Mouse (Mus musculus) forebrain, postnatal 0 days (tissue): ENCODE results near the gene Ahnak. TPM values are rescaled to one million over a fixed set of nuclear protein-coding genes. Genes with fewer than 3 reads are reported as not detected.

ENCODE experiments used
- ATAC-seq: fragments of 200-750 bp; cut with Nextera tagmentation; 2 replicates; pipeline ENCODE4 v1.8.0; 2017; ENCODE audit warnings: mild to moderate bottlenecking, moderate library complexity
- DNase-seq: peaks from one replicate; pipeline ENCODE4 v3.0.0-alpha.2; 2015
- H3K27ac ChIP-seq: fragments of 300-500 bp; sonication (generic); 2 replicates; pipeline ENCODE4 v1.5.1; 2014; ENCODE audit warnings: low read depth, mild to moderate bottlenecking, antibody characterized with exemption, low read length, moderate library complexity, mixed read lengths
- H3K27me3 ChIP-seq: fragments of 300-500 bp; sonication (generic); 2 replicates; pipeline ENCODE4 v1.6.1; 2014; ENCODE audit warnings: mild to moderate bottlenecking, low read length, mixed read lengths; ENCODE audit not compliant: insufficient read depth
- H3K36me3 ChIP-seq: fragments of 300-500 bp; sonication (generic); 2 replicates; pipeline ENCODE4 v1.6.1; 2014; ENCODE audit warnings: mild to moderate bottlenecking, moderate library complexity; ENCODE audit not compliant: insufficient read depth
- H3K4me1 ChIP-seq: fragments of 300-500 bp; sonication (generic); 2 replicates; pipeline ENCODE4 v1.6.1; 2014; ENCODE audit warnings: antibody characterized with exemption; ENCODE audit not compliant: insufficient read depth
- H3K4me2 ChIP-seq: fragments of 300-500 bp; sonication (generic); 2 replicates; pipeline ENCODE4 v1.6.1; 2014; ENCODE audit warnings: low read depth, mild to moderate bottlenecking, moderate library complexity
- H3K4me3 ChIP-seq: fragments of 300-500 bp; sonication (generic); 2 replicates; pipeline ENCODE4 v1.5.1; 2014; ENCODE audit warnings: low read depth, low read length, mixed read lengths
- H3K9ac ChIP-seq: fragments of 300-500 bp; sonication (generic); 2 replicates; pipeline ENCODE4 v1.6.1; 2014; ENCODE audit warnings: mild to moderate bottlenecking
- H3K9me3 ChIP-seq: fragments of 300-500 bp; sonication (generic); 2 replicates; pipeline ENCODE4 v1.6.1; 2016; ENCODE audit warnings: low read length
- CTCF ChIP-seq: sonication (generic); IDR thresholded peaks from 2 replicates; pipeline ENCODE4 v1.5.1; 2016; ENCODE audit warnings: antibody characterized with exemption, control low read depth, low read depth
- WGBS: fragments of 180-500 bp; shearing (Covaris S2); extraction: QIAGEN DNeasy Blood & Tissue Kit; methylation state at CpG from one replicate; pipeline ENCODE4 v1.1.7; 2014; 5-methylcytosine and 5-hydroxymethylcytosine counted together
- polyA plus RNA-seq: library from polyadenylated mRNA; unstranded; fragments of >200 nt; fragmentation: Nextera tagmentation; extraction: Ambion mirVana; gene quantifications from 2 replicates; pipeline ENCODE4 v1.2.1, GENCODE M21; 2015
- total RNA-seq: library from RNA; depleted of rRNA; stranded (reverse); fragments of >200 nt; gene quantifications from 2 replicates; pipeline ENCODE4 v1.2.3, GENCODE M21; 2014

Ahnak gene
- total and polyA plus RNA-seq, 2 experiments from 2014 or later: 3.2 to 17.9 TPM

DNA sequence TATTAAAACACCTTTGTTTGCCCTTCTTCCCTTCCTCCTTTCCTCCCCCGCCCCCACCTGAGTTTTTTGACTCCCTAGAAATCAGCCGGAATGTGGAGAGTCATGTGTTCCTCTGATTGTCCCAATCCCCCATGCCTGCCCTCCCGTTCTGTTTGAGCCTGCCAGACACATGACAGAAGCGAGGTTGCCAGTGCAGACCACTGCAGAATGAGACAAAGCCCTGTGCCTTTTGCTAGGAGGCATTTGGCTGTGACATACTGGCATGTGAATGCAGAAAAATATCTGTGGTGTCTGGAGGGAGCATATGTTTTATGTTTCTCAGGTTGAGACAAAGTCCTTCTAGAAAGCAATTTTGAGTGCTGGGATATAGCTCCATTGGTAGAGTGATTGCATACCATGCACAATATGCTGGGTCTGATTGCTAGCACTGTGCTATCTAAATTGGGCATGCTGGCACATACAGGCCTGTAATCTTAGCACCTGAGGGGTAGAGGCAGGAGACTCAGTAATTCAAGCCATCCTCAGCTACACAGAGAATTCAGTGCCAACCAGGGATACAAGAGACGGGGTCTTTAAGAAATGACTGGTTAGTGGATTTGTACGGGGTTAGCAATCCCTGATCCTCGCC lies 43.5 kb downstream of the Ahnak start:
- peak; percentile 70 for ATAC-seq
- H3K4me1 ChIP-seq: no peaks in the 10 kb centered on the region
- H3K9ac ChIP-seq: no peak overlapping the region
- TF ChIP-seq CTCF: no peak
- peak; percentile 16 for DNase-seq
- H3K4me2 ChIP-seq: no peak overlapping the region
- H3K9me3 ChIP-seq: no peaks in the 10 kb centered on the region
- no peaks in the 10 kb centered on the region for H3K27me3 ChIP-seq
- 43% methylated on average over 7 of the region's 7 CpGs for WGBS
- H3K36me3 ChIP-seq: no peaks in the 10 kb centered on the region
- H3K4me3 ChIP-seq: no peak overlapping the region
- H3K27ac ChIP-seq: no peak overlapping the region

DNA sequence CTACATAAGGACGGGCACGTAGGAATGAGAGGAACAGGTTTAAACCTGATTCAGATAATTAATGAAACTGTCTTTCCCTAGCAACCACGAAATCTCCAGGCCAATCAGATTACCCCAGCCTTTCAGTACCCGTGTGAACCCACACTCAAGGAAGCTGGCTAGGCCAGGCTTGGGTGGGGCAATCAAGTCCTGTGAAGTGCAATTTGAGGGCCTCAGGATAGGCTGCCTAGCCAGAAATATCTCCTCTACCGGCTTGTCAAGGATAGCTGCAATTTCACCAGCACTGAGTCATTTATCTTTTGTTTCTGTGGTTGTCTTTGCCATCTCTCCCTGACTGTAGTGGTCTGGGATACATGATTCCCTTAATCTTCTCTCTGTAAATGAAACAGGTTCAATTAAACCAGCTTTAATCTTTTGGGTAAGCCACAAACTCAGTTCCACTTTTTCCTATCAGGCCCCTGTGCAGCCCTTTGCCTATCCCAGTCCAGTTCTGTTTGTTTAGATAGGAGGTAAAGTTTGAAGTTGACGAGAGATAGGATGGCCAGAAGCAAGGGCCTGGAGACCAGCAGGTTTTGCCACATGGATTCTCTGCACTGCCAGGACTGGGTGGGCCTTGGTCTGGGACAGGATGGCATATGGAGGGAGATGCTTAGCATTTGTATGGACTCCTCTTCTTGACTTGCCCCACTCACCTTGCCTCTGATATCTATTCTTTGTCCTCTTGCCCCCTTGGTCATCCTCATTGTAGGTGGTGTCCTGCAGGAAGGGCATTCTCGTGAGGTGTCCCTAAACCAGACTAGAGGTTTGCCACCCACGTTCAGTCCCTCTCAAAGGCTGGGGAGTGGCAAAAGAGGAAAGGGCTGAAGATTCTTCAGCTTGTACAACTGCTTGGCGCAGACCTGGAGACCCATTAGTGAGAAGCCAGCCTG lies 44.6 kb downstream of the Ahnak start:
- Histone ChIP-seq H3K4me2 (no peak overlapping the region), H3K9ac (no peak overlapping the region), H3K4me1 (no peaks in the 10 kb centered on the region), H3K27ac (no peak overlapping the region), H3K36me3 (no peaks in the 10 kb centered on the region), H3K27me3 (no peaks in the 10 kb centered on the region), H3K4me3 (no peak overlapping the region), H3K9me3 (no peaks in the 10 kb centered on the region)
- no peak for TF ChIP-seq CTCF
- DNase-seq (peak; percentile 3), ATAC-seq (peak; percentile 68)
- WGBS: 62% methylated on average over 9 of the region's 9 CpGs

DNA sequence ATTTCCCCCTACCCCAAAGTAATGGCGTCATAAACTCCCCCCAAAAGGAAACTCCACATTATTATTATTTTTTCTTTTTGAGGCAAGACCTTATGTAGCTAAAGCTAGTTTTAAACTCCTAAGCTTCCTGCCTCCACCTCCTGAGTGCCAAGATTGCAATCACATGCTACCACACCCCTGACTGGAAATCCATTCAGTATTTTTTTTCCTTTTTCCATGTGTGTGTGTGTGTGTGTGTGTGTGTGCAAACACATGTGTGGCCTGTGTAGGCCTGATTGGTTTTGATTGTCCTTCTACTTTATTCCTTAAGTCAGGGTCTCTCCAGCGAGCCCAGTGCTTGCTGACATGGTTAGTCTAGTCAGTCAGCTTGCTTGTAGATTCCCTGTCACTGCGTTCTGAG lies 45.4 kb downstream of the Ahnak start:
- Histone ChIP-seq H3K27ac (no peak overlapping the region), H3K9me3 (no peaks in the 10 kb centered on the region), H3K4me2 (no peak overlapping the region), H3K9ac (no peak overlapping the region), H3K27me3 (no peaks in the 10 kb centered on the region), H3K36me3 (no peaks in the 10 kb centered on the region), H3K4me1 (no peaks in the 10 kb centered on the region), H3K4me3 (no peak overlapping the region)
- DNase-seq: no peak
- WGBS: 85% methylated on average over 3 of the region's 3 CpGs
- TF ChIP-seq CTCF: no peak
- no peak for ATAC-seq

DNA sequence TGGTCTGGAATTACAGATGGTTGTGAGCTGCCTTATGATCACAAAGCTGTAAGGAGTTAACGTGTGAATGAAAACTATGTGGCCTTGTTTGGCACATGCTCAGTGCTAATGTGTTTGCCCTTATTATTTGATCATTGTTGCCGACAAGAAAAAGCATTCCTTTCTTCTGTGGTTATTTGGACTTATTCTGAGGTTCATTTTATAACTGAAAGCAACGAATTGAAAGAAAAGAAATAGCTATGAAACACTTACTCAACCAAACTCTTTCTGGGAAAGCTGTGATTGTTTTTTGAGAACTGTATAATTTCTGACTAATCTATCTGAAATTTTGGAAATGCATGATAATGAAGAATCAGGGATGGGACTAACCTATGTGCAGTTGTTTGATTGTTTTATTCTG lies 46.0 kb downstream of the Ahnak start:
- WGBS: 52% methylated on average over 3 of the region's 3 CpGs
- TF ChIP-seq CTCF: no peak
- no peak overlapping the region for H3K4me2 ChIP-seq
- H3K27me3 ChIP-seq: no peaks in the 10 kb centered on the region
- no peaks in the 10 kb centered on the region for H3K4me1 ChIP-seq
- no peak overlapping the region for H3K4me3 ChIP-seq
- no peak for ATAC-seq
- H3K27ac ChIP-seq: no peak overlapping the region
- DNase-seq: no peak
- H3K36me3 ChIP-seq: no peaks in the 10 kb centered on the region
- H3K9me3 ChIP-seq: no peaks in the 10 kb centered on the region
- H3K9ac ChIP-seq: no peak overlapping the region

DNA sequence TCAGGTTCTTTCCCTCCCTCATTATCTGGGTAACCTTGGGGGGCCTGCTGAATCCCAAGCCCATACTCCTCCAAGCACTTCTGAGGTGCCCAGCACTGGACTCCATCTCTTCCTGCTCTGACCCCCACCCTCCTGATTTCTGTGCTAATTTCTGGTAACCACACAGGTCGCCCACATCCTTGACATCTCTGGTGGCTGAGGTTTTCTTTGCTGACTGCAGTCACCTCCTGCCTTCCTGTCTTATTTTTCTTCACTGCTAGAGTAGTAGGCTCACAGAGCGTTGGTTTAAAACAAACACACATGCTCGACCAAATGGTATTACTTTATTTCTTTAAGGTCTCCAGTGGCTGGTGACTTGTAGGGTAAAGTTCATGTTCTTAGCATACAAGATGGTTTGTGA lies 49.1 kb downstream of the Ahnak start:
- Histone ChIP-seq H3K4me3 (no peak overlapping the region), H3K27ac (no peak overlapping the region), H3K9me3 (no peaks in the 10 kb centered on the region), H3K9ac (no peak overlapping the region), H3K27me3 (no peaks in the 10 kb centered on the region), H3K4me2 (no peak overlapping the region), H3K36me3 (no peaks in the 10 kb centered on the region), H3K4me1 (no peaks in the 10 kb centered on the region)
- ATAC-seq: no peak
- no peak for DNase-seq
- WGBS: 79% methylated on average over 3 of the region's 3 CpGs
- TF ChIP-seq CTCF: no peak

DNA sequence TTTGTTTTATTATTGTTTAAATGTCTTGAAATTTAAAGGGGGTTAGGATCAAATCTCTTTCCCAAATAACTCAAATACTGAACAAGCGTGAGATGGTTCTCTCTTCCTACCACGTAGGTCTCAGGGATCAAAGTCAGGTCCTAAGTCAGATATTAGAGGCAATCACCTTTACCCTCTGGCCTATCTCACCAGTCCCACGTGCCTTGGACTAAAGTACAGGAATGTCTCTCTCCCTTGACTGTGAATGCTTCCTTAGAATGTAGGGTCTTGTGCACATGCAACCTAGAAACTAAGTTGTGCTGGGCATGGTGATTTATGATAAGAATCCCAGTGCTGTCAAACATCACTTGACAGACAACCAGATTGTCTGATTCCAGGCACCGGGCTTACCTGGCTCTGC lies 50.2 kb downstream of the Ahnak start:
- 85% methylated on average over 4 of the region's 4 CpGs for WGBS
- no peak for ATAC-seq
- no peaks in the 10 kb centered on the region for H3K9me3 ChIP-seq
- H3K4me1 ChIP-seq: no peaks in the 10 kb centered on the region
- H3K4me2 ChIP-seq: no peak overlapping the region
- no peak for DNase-seq
- no peak overlapping the region for H3K4me3 ChIP-seq
- H3K9ac ChIP-seq: no peak overlapping the region
- no peak for TF ChIP-seq CTCF
- H3K36me3 ChIP-seq: no peaks in the 10 kb centered on the region
- H3K27me3 ChIP-seq: no peaks in the 10 kb centered on the region
- H3K27ac ChIP-seq: no peak overlapping the region

DNA sequence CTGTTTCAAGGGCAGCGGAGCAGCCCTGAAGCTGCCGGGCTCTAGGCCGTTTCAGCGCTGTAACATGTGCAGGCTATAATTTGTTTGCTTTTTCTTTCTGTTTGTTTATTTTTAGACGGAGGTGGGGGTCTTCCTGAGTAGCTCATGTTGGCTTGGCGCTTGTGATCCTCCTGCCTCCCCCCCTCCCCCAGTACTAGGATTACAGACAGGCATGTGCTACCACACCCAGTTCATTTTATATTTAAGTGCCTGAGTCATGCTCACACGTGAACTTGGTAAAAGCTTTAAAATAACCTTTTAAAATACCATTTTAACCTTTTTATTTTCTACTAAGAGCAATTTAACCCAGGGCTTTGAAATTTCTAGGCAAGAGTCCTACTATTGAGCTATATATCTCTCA lies 50.8 kb downstream of the Ahnak start:
- H3K27me3 ChIP-seq: no peaks in the 10 kb centered on the region

More for the DNA sequence above, 50.8 kb downstream of the Ahnak start:
- ATAC-seq (no peak), DNase-seq (no peak)
- no peak overlapping the region for H3K27ac ChIP-seq
- no peak overlapping the region for H3K4me2 ChIP-seq
- WGBS: 64% methylated on average over 7 of the region's 7 CpGs
- no peaks in the 10 kb centered on the region for H3K4me1 ChIP-seq
- no peaks in the 10 kb centered on the region for H3K9me3 ChIP-seq
- H3K9ac ChIP-seq: no peak overlapping the region
- TF ChIP-seq CTCF: no peak
- no peak overlapping the region for H3K4me3 ChIP-seq
- H3K36me3 ChIP-seq: no peaks in the 10 kb centered on the region
